Mouse (Mus musculus): Measurements from ENCODE around the gene Sfn.
A peak's percentile ranks its signal among the peaks of the same experiment; 100 is the strongest.
"Not testable (repeated sequence)": the region's sequence is repeated elsewhere in the genome, so short reads cannot be mapped to it uniquely, and the experiment has no call there.

Sfn gene

GRCm38 (mm10) chr4:133601721-133602218 is at the start of gene Sfn:
TSS of gene Sfn (minus strand) at chr4:133602168.
- DNase-seq, result peak; percentile 77

GRCm38 (mm10) chr4:133651445-133651844 is 49.5 kb upstream of the Sfn start:
- no peak for DNase-seq

GRCm38 (mm10) chr4:133649989-133650699 is 48.2 kb upstream of the Sfn start, which contains the start of gene Zdhhc18:
TSS of gene Zdhhc18 (minus strand) at chr4:133650154.
- DNase-seq, result peak; percentile 81

GRCm38 (mm10) chr4:133649464-133649863 is 47.5 kb upstream of the Sfn start:
- not testable (repeated sequence) for DNase-seq

GRCm38 (mm10) chr4:133645680-133646079 is 43.7 kb upstream of the Sfn start:
- DNase-seq, result no peak

GRCm38 (mm10) chr4:133645195-133645594 is 43.2 kb upstream of the Sfn start:
- no peak for DNase-seq

GRCm38 (mm10) chr4:133634043-133634410 is 32.1 kb upstream of the Sfn start:
- DNase-seq, result no peak

GRCm38 (mm10) chr4:133633332-133634042 is 31.5 kb upstream of the Sfn start:
- peak; percentile 86 for DNase-seq

- DNase-seq, result peak; percentile 32
These were observed 30.7 kb upstream of the Sfn start for GRCm38 (mm10) chr4:133632483-133633327.

- DNase-seq, result peak; percentile 55
These were observed 29.9 kb upstream of the Sfn start for GRCm38 (mm10) chr4:133631769-133632411.

GRCm38 (mm10) chr4:133631071-133631768 is 29.3 kb upstream of the Sfn start:
- DNase-seq, result peak; percentile 34

GRCm38 (mm10) chr4:133630326-133630920 is 28.5 kb upstream of the Sfn start:
- DNase-seq, result no peak

- DNase-seq, result no peak
These were observed 27.2 kb upstream of the Sfn start for GRCm38 (mm10) chr4:133629191-133629590.

GRCm38 (mm10) chr4:133628517-133628916 is 26.5 kb upstream of the Sfn start:
- no peak for DNase-seq

- no peak for DNase-seq
These were observed 25.1 kb upstream of the Sfn start for GRCm38 (mm10) chr4:133627039-133627438.

- DNase-seq, result no peak
These were observed 24.7 kb upstream of the Sfn start for GRCm38 (mm10) chr4:133626621-133627020.

GRCm38 (mm10) chr4:133626221-133626620 is 24.3 kb upstream of the Sfn start:
- DNase-seq, result no peak

- peak; percentile 78 for DNase-seq
These were observed 23.7 kb upstream of the Sfn start for GRCm38 (mm10) chr4:133625621-133626071.

GRCm38 (mm10) chr4:133624830-133625229 is 22.9 kb upstream of the Sfn start:
- DNase-seq, result no peak

GRCm38 (mm10) chr4:133622161-133622695 is 20.3 kb upstream of the Sfn start:
- DNase-seq, result no peak

GRCm38 (mm10) chr4:133620668-133621067 is 18.7 kb upstream of the Sfn start:
- no peak for DNase-seq

Data from kidney, adult 11 months (tissue).